Mouse (Mus musculus) monocyte, adult 59 days (primary cell): ENCODE measurements around the gene Pla2g4c. TPM values are rescaled to one million over a fixed set of nuclear protein-coding genes. Genes with fewer than 3 reads are reported as not detected.

Experiments used
- total RNA-seq, 2 experiments: library from RNA; stranded (reverse); gene quantifications; one replicate each; pipeline ENCODE4 v1.2.4; 2023

Pla2g4c gene
- total RNA-seq, result under 1 TPM in 1 of 2 experiments, not detected in 1; 0.55 TPM

GRCm38 (mm10) chr7:13324316-13324715, at the start of gene Pla2g4c:
Pla2g4c (plus strand) TSS chr7:13324655.

DNA sequence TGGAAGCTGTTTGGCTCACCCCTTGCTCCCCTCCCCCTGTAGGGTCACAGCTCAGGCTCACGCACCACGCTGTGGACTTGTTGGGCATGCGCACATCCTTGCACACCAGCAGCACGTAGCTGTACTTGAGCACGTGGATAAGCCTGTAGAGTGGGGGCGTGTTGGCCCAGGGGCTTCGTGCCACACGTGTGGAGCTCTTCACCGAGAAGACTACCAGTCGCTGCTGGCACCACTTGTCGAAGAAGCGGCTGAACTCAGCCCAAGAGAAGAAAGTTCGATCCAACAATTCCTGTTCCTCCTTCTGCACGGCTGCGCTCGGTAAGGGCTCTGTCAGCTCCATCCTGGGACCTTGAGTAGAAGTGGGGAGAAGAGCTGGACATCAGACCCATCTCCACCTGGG, 47.4 kb upstream of the Pla2g4c start, which contains the start of gene Lig1:
TSS of gene Lig1 (plus strand) at position 203 of the 400 bp plus-strand sequence.

DNA sequence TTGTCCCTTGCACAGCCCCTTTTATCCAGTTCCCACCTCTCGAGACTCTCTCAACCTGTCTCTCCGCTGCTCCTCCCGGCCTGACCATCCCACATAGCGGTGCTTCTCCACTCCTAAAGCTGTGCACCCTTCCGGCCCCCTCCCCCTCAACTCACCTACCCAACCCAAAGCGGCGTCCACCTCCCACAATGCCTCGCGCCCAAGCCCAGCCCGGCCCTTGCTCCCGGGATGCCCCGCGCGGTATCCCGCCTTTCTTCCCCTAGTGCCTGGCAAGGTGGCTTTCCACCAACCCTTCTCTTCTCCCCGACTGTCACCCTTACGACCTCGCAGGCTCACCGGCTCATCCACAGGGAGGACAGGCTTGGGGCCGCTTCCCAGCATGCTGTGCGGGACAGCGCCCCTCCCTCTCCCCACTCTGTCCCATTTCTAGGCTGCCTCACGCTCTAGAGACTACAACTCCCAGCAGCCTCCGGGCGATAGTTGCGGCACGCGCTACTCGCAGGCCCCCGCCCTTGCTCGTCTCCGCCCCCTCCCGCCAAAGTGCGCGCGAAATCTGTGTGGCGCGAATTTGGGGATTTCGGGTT, 46.1 kb upstream of the Pla2g4c start, which contains the start of gene Zswim9:
TSS of gene Zswim9 (minus strand) at position 414 of the 584 bp plus-strand sequence.

GRCm38 (mm10) chr7:13397832-13398231, 73.4 kb downstream of the Pla2g4c start, which contains the start of gene Cabp5:
Cabp5 (plus strand) TSS chr7:13398132.

Other genes starting within 250 kb of the Pla2g4c start
- gene Vmn1r85, start 229.5 kb upstream of the Pla2g4c start, total RNA-seq, result not detected
- gene Vmn1r86, start 204.7 kb upstream of the Pla2g4c start, total RNA-seq, result not detected
- gene Vmn1r87, start 184.5 kb upstream of the Pla2g4c start, total RNA-seq, result not detected
- under 1 TPM in 1 of 2 experiments, not detected in 1; 0.09 TPM for gene Vmn1r88, start 165.1 kb upstream of the Pla2g4c start, total RNA-seq
- not detected for gene Vmn1r89, start 111.6 kb upstream of the Pla2g4c start, total RNA-seq
- gene Lig1, start 47.4 kb upstream of the Pla2g4c start, total RNA-seq, result 10 to 100 TPM; 12.4 to 14.4 TPM
- 1 to 10 TPM; 1.9 to 2.6 TPM for gene Zswim9, start 45.9 kb upstream of the Pla2g4c start, total RNA-seq
- gene Cabp5, start 73.5 kb downstream of the Pla2g4c start, total RNA-seq, result not detected
- gene Bsph1, start 126.2 kb downstream of the Pla2g4c start, total RNA-seq, result not detected
- gene Bsph2, start 246.4 kb downstream of the Pla2g4c start, total RNA-seq, result not detected